Mouse (Mus musculus) bone marrow, adult 2 months (tissue): ENCODE results near the gene Fbxl17. TPM values are rescaled to one million over a fixed set of nuclear protein-coding genes. Genes with fewer than 3 reads are reported as not detected.

ENCODE experiments used
- H3K27ac ChIP-seq: fragments of 200-500 bp; 2 replicates; pipeline ENCODE4 v1.5.1; 2012; ENCODE audit warnings: low read depth, mild to moderate bottlenecking, control low read depth, inconsistent platforms, low read length; ENCODE audit not compliant: control insufficient read depth, poor library complexity, insufficient read depth
- H3K4me1 ChIP-seq: fragments of 200-500 bp; 2 replicates; pipeline ENCODE4 v1.6.1; 2011; ENCODE audit warnings: low read length; ENCODE audit not compliant: control insufficient read depth, insufficient read depth
- H3K4me3 ChIP-seq: fragments of 200-500 bp; replicated peaks from 2 replicates; pipeline ENCODE3; 2011; ENCODE audit warnings: mild to moderate bottlenecking, low read depth, low read length, control low read depth; ENCODE audit not compliant: control insufficient read depth
- CTCF ChIP-seq: fragments of 200-500 bp; IDR thresholded peaks from 2 replicates; pipeline ENCODE4 v1.5.1; 2011; ENCODE audit warnings: low read length, control low read depth; ENCODE audit not compliant: control insufficient read depth, insufficient read depth
- POLR2A ChIP-seq: fragments of 200-500 bp; IDR thresholded peaks from 2 replicates; pipeline ENCODE4 v1.6.1; 2011; ENCODE audit warnings: low read depth, mild to moderate bottlenecking, control low read depth, low read length, borderline replicate concordance; ENCODE audit not compliant: control insufficient read depth
- WGBS: fragments of 180-500 bp; shearing (Covaris S2); methylation state at CpG from one replicate; pipeline ENCODE4 v1.1.7; 2018; 5-methylcytosine and 5-hydroxymethylcytosine counted together
- polyA plus RNA-seq: library from polyadenylated mRNA; stranded (reverse); fragments of >200 nt; gene quantifications from 2 replicates; pipeline ENCODE4 v1.2.4, GENCODE M21; 2011; ENCODE audit warnings: low replicate concordance; ENCODE audit not compliant: missing spikeins, insufficient read depth, insufficient read length

Fbxl17 gene
- polyA plus RNA-seq, 1 experiment, result 10.7 TPM

DNA sequence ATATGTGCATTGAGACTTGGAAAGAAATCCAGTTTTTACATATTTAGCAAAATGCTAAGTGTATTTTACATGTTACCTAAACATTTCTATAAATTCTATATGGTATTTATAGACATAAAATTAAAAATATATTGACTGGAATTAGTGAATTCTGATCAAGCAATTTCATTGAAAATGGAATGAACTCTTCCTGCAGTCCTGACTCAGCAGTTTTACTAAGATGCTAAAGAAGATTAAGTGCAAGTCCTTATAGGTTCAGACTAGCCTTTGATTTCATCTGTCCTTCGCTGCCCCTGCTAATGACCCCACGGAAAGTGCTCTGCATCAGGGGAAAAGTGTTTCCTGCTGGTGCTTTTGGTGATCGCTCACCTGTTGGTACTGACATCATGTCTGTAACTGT lies 240.7 kb downstream of the Fbxl17 start:
- Histone ChIP-seq H3K4me1 (peaks cover 2% of the 10 kb centered on the region), H3K27ac (no peak overlapping the region), H3K4me3 (no peak overlapping the region)
- no peak for TF ChIP-seq POLR2A
- no peak for TF ChIP-seq CTCF
- WGBS, result 92% methylated on average over 3 of the region's 3 CpGs

- 83% methylated on average over 7 of the region's 7 CpGs for WGBS
- no peak for TF ChIP-seq POLR2A
- Histone ChIP-seq H3K4me1 (no peaks in the 10 kb centered on the region), H3K4me3 (no peak overlapping the region), H3K27ac (no peak overlapping the region)
Measured at GRCm38 (mm10) chr17:63246144-63246619, 253.6 kb downstream of the Fbxl17 start.

GRCm38 (mm10) chr17:63245472-63245871 lies 254.3 kb downstream of the Fbxl17 start:
- TF ChIP-seq CTCF (no peak), POLR2A (no peak)
- 89% methylated on average over 9 of the region's 9 CpGs for WGBS
- H3K27ac ChIP-seq, result no peak overlapping the region

GRCm38 (mm10) chr17:63242761-63243160 lies 257.1 kb downstream of the Fbxl17 start:
- 93% methylated on average over 3 of the region's 3 CpGs for WGBS
- Histone ChIP-seq H3K27ac (no peak overlapping the region), H3K4me1 (no peaks in the 10 kb centered on the region), H3K4me3 (no peak overlapping the region)
- TF ChIP-seq POLR2A (no peak), CTCF (no peak)

More at GRCm38 (mm10) chr17:63245472-63245871, 254.3 kb downstream of the Fbxl17 start:
- H3K4me1 ChIP-seq, result no peaks in the 10 kb centered on the region
- no peak overlapping the region for H3K4me3 ChIP-seq

GRCm38 (mm10) chr17:63240731-63241106 lies 259.1 kb downstream of the Fbxl17 start:
- TF ChIP-seq CTCF (no peak), POLR2A (no peak)
- no peak overlapping the region for H3K4me3 ChIP-seq
- 86% methylated on average over 5 of the region's 5 CpGs for WGBS

DNA sequence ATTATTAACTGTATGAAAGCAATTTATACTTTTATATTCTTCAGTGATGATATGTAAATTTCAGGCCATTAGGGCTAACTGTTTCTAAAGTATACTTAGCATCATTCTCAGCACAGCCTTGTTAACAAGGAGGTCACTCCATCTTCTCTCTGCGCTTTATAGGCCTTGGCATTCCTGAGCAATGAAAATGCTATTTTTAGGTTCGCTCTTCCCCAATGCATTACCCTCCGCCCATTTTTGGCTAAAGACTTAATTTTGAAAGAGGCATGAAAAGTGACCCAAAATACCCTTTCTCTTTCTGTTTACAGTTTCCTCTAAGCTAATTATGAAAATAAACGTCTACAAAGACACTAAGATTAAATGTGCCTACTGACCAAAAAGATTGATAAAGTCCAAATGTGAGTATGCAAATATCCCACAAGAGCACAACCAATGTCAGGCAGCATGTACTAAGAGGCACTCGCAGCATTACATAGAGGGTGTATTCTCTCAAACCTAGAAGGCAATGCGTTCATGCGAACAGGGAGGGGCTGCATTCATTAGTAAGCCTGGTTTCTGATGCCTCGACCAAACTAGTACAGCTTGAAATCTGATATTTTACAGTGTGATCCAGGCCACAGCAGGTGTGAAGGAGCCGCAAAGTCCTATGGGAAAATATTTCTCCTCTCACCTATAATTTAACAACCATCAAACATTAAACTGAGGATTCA lies 259.6 kb downstream of the Fbxl17 start:
- no peaks in the 10 kb centered on the region for H3K4me1 ChIP-seq
- TF ChIP-seq CTCF, result no peak
- TF ChIP-seq POLR2A, result no peak
- H3K4me3 ChIP-seq, result no peak overlapping the region
- 83% methylated on average over 9 of the region's 9 CpGs for WGBS
- no peak overlapping the region for H3K27ac ChIP-seq

More at GRCm38 (mm10) chr17:63240731-63241106, 259.1 kb downstream of the Fbxl17 start:
- no peak overlapping the region for H3K27ac ChIP-seq
- H3K4me1 ChIP-seq, result no peaks in the 10 kb centered on the region

DNA sequence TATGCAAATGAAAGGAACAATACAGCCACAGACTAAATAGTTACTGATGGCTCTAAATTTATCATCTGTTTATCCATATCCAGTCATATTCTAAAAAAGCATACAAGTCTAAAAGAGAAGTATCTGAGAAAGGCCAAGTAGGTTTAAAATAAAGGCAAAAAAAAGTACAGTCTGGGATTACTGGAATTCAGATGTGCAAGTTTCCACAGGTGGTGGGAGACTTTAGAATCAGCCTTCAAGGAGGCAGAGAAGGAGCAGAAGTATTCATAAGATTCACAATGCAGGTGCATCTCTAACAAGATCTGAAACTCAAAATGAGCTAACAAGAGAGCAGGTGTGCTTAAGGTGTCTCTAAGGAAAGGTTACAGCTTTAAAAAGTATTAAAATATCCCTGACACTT lies 263.0 kb downstream of the Fbxl17 start:
- TF ChIP-seq CTCF, result no peak
- no peak for TF ChIP-seq POLR2A
- Histone ChIP-seq H3K27ac (no peak overlapping the region), H3K4me1 (no peaks in the 10 kb centered on the region), H3K4me3 (no peak overlapping the region)

DNA sequence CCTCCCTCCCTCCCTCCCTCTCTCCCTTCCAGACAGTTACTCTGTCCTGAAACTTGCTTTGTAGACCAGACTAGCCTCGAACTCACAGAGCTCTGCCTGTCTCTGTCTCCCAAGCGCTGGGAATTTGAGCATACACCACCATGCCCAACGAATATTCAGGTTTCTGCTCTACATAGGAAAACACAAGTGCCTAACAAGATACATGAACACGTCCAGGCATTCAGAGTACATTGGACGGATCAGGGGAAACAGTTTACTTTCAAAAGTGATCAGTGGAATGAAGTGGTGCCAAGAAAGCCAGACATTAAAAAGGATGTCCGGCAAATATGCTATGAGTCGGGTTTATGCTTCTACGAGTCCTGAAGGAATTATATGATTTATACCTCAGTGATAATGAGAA lies 263.6 kb downstream of the Fbxl17 start:
- WGBS, result 85% methylated on average over 8 of the region's 8 CpGs

More for the DNA sequence above, 263.6 kb downstream of the Fbxl17 start:
- no peaks in the 10 kb centered on the region for H3K4me1 ChIP-seq
- no peak overlapping the region for H3K4me3 ChIP-seq
- TF ChIP-seq POLR2A (no peak), CTCF (no peak)
- no peak overlapping the region for H3K27ac ChIP-seq
